Mouse (Mus musculus) liver, embryonic 12.5 days (tissue): Measurements from ENCODE around the gene Gapvd1. TPM values are rescaled to one million over a fixed set of nuclear protein-coding genes. Genes with fewer than 3 reads are reported as not detected.
"Not testable (repeated sequence)": the region's sequence is repeated elsewhere in the genome, so short reads cannot be mapped to it uniquely, and the experiment has no call there.

Source experiments
- ATAC-seq: fragments of 200-750 bp; cut with Nextera tagmentation; 2 replicates; pipeline ENCODE4 v1.8.0; 2017; ENCODE audit warnings: moderate number of reproducible peaks, mild to moderate bottlenecking, moderate library complexity
- H3K27ac ChIP-seq: fragments of 300-500 bp; sonication (generic); 2 replicates; pipeline ENCODE4 v1.5.1; 2016; ENCODE audit warnings: mild to moderate bottlenecking
- H3K27me3 ChIP-seq: fragments of 300-500 bp; sonication (generic); replicated peaks from 2 replicates; pipeline ENCODE4 v1.6.1; 2016; ENCODE audit warnings: mild to moderate bottlenecking, moderate library complexity
- H3K36me3 ChIP-seq: fragments of 300-500 bp; sonication (generic); 2 replicates; pipeline ENCODE4 v1.6.1; 2016; ENCODE audit warnings: mild to moderate bottlenecking, moderate library complexity
- H3K4me1 ChIP-seq: fragments of 300-500 bp; sonication (generic); 2 replicates; pipeline ENCODE4 v1.6.1; 2016
- H3K4me2 ChIP-seq: fragments of 300-500 bp; sonication (generic); 2 replicates; pipeline ENCODE4 v1.6.1; 2016; ENCODE audit warnings: mild to moderate bottlenecking, moderate library complexity
- H3K4me3 ChIP-seq: fragments of 300-500 bp; sonication (generic); 2 replicates; pipeline ENCODE4 v1.5.1; 2016; ENCODE audit warnings: mild to moderate bottlenecking, moderate library complexity
- H3K9ac ChIP-seq: fragments of 300-500 bp; sonication (generic); 2 replicates; pipeline ENCODE4 v1.6.1; 2016; ENCODE audit warnings: mild to moderate bottlenecking, moderate library complexity
- H3K9me3 ChIP-seq: fragments of 300-500 bp; sonication (generic); replicated peaks from 2 replicates; pipeline ENCODE4 v1.6.1; 2016; ENCODE audit warnings: mild to moderate bottlenecking, moderate library complexity
- WGBS: fragments of 180-500 bp; shearing (Covaris S2); methylation state at CpG from one replicate; pipeline ENCODE4 v1.1.7; 2016; ENCODE audit not compliant: insufficient replicate concordance; 5-methylcytosine and 5-hydroxymethylcytosine counted together
- polyA plus RNA-seq: library from polyadenylated mRNA; unstranded; fragments of >200 nt; fragmentation: Nextera tagmentation; extraction: Ambion mirVana; gene quantifications from 2 replicates; pipeline ENCODE4 v1.2.1, GENCODE M21; 2016

Gene Gapvd1
- polyA plus RNA-seq, 1 experiment from 2014 or later = 87.3 TPM

GRCm38 (mm10) chr2:34770049-34770448 lies 15.0 kb upstream of the Gapvd1 start:
- H3K4me3 ChIP-seq = peak overlapping the region; percentile 98
- H3K27ac ChIP-seq = 0 out of 2 replicates have a peak overlapping the region, but pooled peaks have one; percentile 88
- no peaks in the 10 kb centered on the region for H3K9me3 ChIP-seq
- H3K9ac ChIP-seq = no peak overlapping the region
- no peaks in the 10 kb centered on the region for H3K27me3 ChIP-seq
- peak overlapping the region; percentile 75 for H3K4me2 ChIP-seq
- H3K36me3 ChIP-seq = peaks cover 27% of the 10 kb centered on the region
- ATAC-seq = no peak
- 79% methylated on average over 2 of the region's 2 CpGs for WGBS
- H3K4me1 ChIP-seq = peaks cover 32% of the 10 kb centered on the region

- no peak overlapping the region for H3K9ac ChIP-seq
- no peaks in the 10 kb centered on the region for H3K9me3 ChIP-seq
- no peaks in the 10 kb centered on the region for H3K27me3 ChIP-seq
- no peak overlapping the region for H3K4me3 ChIP-seq
- no peaks in the 10 kb centered on the region for H3K36me3 ChIP-seq
- no peak overlapping the region for H3K4me2 ChIP-seq
- ATAC-seq = no peak
- WGBS = 84% methylated on average over 5 of the region's 12 CpGs
- no peak overlapping the region for H3K27ac ChIP-seq
- H3K4me1 ChIP-seq = peaks cover 32% of the 10 kb centered on the region
Observed at GRCm38 (mm10) chr2:34764801-34765200, 9.8 kb upstream of the Gapvd1 start.

DNA sequence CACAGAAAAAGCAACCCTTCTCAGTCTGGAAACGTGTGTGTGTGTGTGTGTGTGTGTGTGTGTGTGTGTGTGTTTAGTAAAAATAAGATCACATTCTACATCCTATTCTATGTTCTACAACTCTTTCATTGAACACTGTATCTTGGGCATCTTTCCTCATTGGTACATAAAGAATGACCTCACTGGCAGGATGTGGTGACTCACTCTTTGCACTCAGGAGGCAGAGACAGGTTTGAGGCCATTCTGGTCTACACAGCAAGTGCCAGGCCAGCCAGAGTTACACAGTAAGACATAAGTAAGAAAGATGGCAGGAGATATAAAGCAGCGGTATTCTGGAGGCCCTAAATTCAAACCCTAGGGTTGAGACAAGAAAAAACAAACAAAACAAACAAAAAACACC lies 7.8 kb upstream of the Gapvd1 start:
- Histone ChIP-seq H3K4me3 (no peak overlapping the region), H3K9ac (peak overlapping the region; percentile 25; the same call in 1 of the 2 replicates), H3K4me1 (peaks cover 32% of the 10 kb centered on the region), H3K27me3 (no peaks in the 10 kb centered on the region), H3K36me3 (no peaks in the 10 kb centered on the region), H3K27ac (peak overlapping the region; percentile 75), H3K9me3 (no peaks in the 10 kb centered on the region), H3K4me2 (peak overlapping the region; percentile 37; the same call in 1 of the 2 replicates)
- 41% methylated on average over 2 of the region's 2 CpGs for WGBS
- ATAC-seq = no peak

GRCm38 (mm10) chr2:34762174-34762573 lies 7.1 kb upstream of the Gapvd1 start:
- Histone ChIP-seq H3K27ac (peak overlapping the region; percentile 75), H3K4me1 (peaks cover 32% of the 10 kb centered on the region), H3K36me3 (no peaks in the 10 kb centered on the region), H3K4me2 (peak overlapping the region; percentile 37), H3K9me3 (no peaks in the 10 kb centered on the region), H3K9ac (peak overlapping the region; percentile 35), H3K27me3 (no peaks in the 10 kb centered on the region), H3K4me3 (no peak overlapping the region)
- peak; percentile 96 for ATAC-seq
- WGBS = 48% methylated on average over 2 of the region's 2 CpGs

DNA sequence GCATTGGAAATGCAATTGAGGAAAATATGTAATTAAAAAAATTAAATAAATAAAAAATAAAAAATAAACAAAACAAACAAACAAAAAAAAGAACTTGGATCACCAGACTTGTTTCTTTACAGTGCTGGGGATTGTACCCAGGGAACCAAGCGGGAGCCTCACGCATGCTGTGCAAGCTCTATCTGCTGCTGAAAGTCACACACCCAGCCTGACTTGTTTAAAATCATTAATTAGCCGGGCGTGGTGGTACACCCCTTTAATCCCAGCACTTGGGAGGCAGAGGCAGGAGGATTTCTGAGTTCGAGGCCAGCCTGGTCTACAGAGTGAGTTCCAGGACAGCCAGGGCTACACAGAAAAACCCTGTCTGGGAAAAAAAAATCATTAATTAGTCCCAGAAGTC lies 6.2 kb upstream of the Gapvd1 start:
- H3K27me3 ChIP-seq, H3K36me3 ChIP-seq, H3K4me3 ChIP-seq, H3K4me2 ChIP-seq, ATAC-seq, H3K9me3 ChIP-seq, H3K9ac ChIP-seq: not testable (repeated sequence)
- 84% methylated on average over 5 of the region's 5 CpGs for WGBS
- Histone ChIP-seq H3K27ac (0 out of 2 replicates have a peak overlapping the region, but pooled peaks have one; percentile 75), H3K4me1 (peaks cover 32% of the 10 kb centered on the region)

DNA sequence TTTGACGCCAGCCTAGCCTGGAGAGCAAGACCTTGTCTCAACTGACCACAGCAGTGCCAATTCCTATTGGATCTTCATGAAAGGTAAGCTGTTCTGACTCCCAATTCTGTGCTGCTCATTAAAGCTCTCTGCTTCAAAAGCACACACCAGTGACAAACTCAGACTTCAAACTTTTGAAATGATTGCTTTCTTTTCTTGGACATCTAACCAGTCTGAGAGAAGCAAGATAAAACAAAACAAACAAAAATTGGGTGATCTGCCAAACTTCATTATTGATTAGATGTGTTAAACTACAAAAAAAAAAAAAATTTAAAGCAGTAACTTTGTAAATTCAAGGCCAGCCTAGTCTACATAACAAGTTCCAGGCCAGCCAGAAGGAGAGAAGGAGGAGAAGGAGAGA lies 2.3 kb upstream of the Gapvd1 start:
- ATAC-seq = no peak
- Histone ChIP-seq H3K27ac (no peak overlapping the region), H3K36me3 (no peaks in the 10 kb centered on the region; the same call in 1 of the 2 replicates), H3K4me1 (peaks cover 25% of the 10 kb centered on the region), H3K4me3 (no peak overlapping the region), H3K9me3 (no peaks in the 10 kb centered on the region), H3K4me2 (no peak overlapping the region), H3K9ac (no peak overlapping the region), H3K27me3 (no peaks in the 10 kb centered on the region)
- WGBS = 57% methylated on average over 1 of the region's 1 CpGs

- no peaks in the 10 kb centered on the region for H3K27me3 ChIP-seq
- peak; percentile 93 for ATAC-seq
- no peaks in the 10 kb centered on the region for H3K9me3 ChIP-seq
- H3K4me1 ChIP-seq = peaks cover 44% of the 10 kb centered on the region
- H3K4me2 ChIP-seq = peak overlapping the region; percentile 87
- H3K4me3 ChIP-seq = peak overlapping the region; percentile 94
- peak overlapping the region; percentile 99 for H3K27ac ChIP-seq
- peaks cover 7% of the 10 kb centered on the region; the same call in 1 of the 2 replicates for H3K36me3 ChIP-seq
- peak overlapping the region; percentile 100 for H3K9ac ChIP-seq
- under 1% methylated on average over 103 of the region's 106 CpGs for WGBS
Observed at GRCm38 (mm10) chr2:34753811-34754550, 1.1 kb downstream of the Gapvd1 start.

- peak overlapping the region; percentile 45; the same call in 1 of the 2 replicates for H3K9ac ChIP-seq
- peak overlapping the region; percentile 12; the same call in 1 of the 2 replicates for H3K4me3 ChIP-seq
- no peaks in the 10 kb centered on the region for H3K9me3 ChIP-seq
- WGBS = 42% methylated on average over 2 of the region's 2 CpGs
- peaks cover 61% of the 10 kb centered on the region for H3K4me1 ChIP-seq
- ATAC-seq = no peak
- peak overlapping the region; percentile 87 for H3K4me2 ChIP-seq
- H3K36me3 ChIP-seq = peaks cover 23% of the 10 kb centered on the region
- H3K27me3 ChIP-seq = no peaks in the 10 kb centered on the region
- peak overlapping the region; percentile 72 for H3K27ac ChIP-seq
Observed at GRCm38 (mm10) chr2:34750245-34750644, 4.8 kb downstream of the Gapvd1 start.

- Histone ChIP-seq H3K4me3 (no peak overlapping the region), H3K27me3 (no peaks in the 10 kb centered on the region), H3K4me1 (peaks cover 64% of the 10 kb centered on the region), H3K4me2 (peak overlapping the region; percentile 40), H3K27ac (peak overlapping the region; percentile 69), H3K9ac (peak overlapping the region; percentile 18), H3K9me3 (no peaks in the 10 kb centered on the region), H3K36me3 (peaks cover 38% of the 10 kb centered on the region)
- 38% methylated on average over 4 of the region's 4 CpGs for whole genome bisulfite sequencing
- 0 out of 2 replicates have a peak, but pooled peaks have one; percentile 44 for ATAC-seq
Observed at GRCm38 (mm10) chr2:34748479-34748878, 6.6 kb downstream of the Gapvd1 start.

GRCm38 (mm10) chr2:34745673-34746072 lies 9.4 kb downstream of the Gapvd1 start:
- peaks cover 70% of the 10 kb centered on the region for H3K4me1 ChIP-seq
- H3K9me3 ChIP-seq = no peaks in the 10 kb centered on the region
- ATAC-seq = no peak
- H3K4me2 ChIP-seq = no peak overlapping the region
- peak overlapping the region; percentile 37; the same call in 1 of the 2 replicates for H3K27ac ChIP-seq
- WGBS = 63% methylated on average over 2 of the region's 2 CpGs
- no peaks in the 10 kb centered on the region for H3K27me3 ChIP-seq
- peaks cover 45% of the 10 kb centered on the region for H3K36me3 ChIP-seq
- no peak overlapping the region for H3K9ac ChIP-seq
- H3K4me3 ChIP-seq = no peak overlapping the region

DNA sequence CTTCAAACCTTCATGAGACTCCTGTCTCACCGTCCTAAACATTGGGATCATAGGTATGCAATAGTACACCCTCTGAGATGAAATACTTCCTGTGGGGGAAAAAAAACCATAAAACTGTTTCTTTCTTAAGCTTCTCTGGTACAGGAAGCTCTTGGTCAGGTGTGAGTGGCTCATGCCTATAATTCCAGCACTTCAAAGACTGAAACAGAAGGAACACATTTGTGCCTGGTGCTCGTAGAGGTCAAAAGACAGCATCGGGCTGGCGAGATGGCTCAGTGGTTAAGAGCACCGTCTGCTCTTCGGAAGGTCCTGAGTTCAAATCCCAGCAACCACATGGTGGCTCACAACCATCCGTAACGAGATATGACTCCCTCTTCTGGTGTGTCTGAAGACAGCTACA lies 10.6 kb downstream of the Gapvd1 start:
- WGBS = 89% methylated on average over 8 of the region's 8 CpGs
- Histone ChIP-seq H3K4me1 (peaks cover 68% of the 10 kb centered on the region), H3K4me2 (no peak overlapping the region)

DNA sequence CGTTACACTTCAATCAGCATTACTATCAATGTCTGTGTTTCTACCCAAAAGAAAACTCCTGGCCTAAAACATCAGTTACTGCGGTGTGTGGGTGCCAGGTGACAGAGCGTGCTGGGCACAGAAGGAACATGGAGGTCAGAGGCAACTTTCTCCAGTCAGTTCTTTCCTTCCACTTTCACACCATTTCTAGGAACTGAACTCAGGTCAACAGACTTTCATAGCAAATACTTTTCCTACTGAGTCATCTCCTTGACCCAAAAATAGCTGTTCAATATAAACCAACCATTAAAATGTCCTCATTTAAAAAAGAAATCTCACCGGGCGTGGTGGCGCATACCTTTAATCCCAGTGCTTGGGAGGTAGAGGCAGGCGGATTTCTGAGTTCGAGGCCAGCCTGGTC lies 12.4 kb downstream of the Gapvd1 start:
- H3K27ac ChIP-seq = peak overlapping the region; percentile 73
- H3K36me3 ChIP-seq = peaks cover 43% of the 10 kb centered on the region
- peak overlapping the region; percentile 21; the same call in 1 of the 2 replicates for H3K4me2 ChIP-seq
- peaks cover 72% of the 10 kb centered on the region for H3K4me1 ChIP-seq
- no peaks in the 10 kb centered on the region for H3K9me3 ChIP-seq
- no peak overlapping the region for H3K4me3 ChIP-seq
- 82% methylated on average over 8 of the region's 8 CpGs for WGBS
- H3K9ac ChIP-seq = 0 out of 2 replicates have a peak overlapping the region, but pooled peaks have one; percentile 12
- H3K27me3 ChIP-seq = no peaks in the 10 kb centered on the region
- no peak for ATAC-seq

More for the DNA sequence above, 10.6 kb downstream of the Gapvd1 start:
- Histone ChIP-seq H3K4me3 (no peak overlapping the region), H3K36me3 (peaks cover 43% of the 10 kb centered on the region), H3K27ac (no peak overlapping the region), H3K27me3 (no peaks in the 10 kb centered on the region), H3K9me3 (no peaks in the 10 kb centered on the region), H3K9ac (no peak overlapping the region)
- ATAC-seq = no peak
